Mouse (Mus musculus): ENCODE results near the gene Ralbp1. TPM values are rescaled to one million over a fixed set of nuclear protein-coding genes. Genes with fewer than 3 reads are reported as not detected.

The Ralbp1 gene
- polyA plus RNA-seq, 1 experiment: 60.5 TPM

DNA sequence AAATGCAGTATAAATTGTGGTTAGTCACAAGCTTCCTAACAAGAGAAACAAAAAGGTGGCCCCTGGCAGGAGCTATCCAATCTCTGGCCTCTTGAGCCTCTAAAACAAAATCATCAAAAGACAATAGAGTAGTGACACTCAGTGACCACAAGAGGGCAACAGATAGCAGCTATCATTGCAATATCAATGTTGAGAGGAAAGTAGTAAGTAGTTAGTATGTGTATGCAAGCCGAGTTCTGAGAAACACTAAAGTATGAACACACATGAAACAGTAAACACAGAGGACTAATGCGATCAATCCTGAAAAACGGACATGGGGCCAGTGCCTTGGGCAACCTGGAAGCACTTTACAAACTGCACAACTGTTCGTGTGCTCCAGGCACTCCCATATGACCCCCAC is 20.9 kb downstream of the Ralbp1 start:
- peaks cover 2% of the 10 kb centered on the region; the same call in 1 of the 2 replicates for H3K4me1 ChIP-seq (ENCODE audit: control insufficient read depth, insufficient read depth, low read length)
- DNase-seq: no peak
- WGBS: 32% methylated on average over 4 of the region's 4 CpGs
- H3K4me3 ChIP-seq (replicated peaks; ENCODE audit: extremely low read depth, low read depth, low read length): no peak overlapping the region
- TF ChIP-seq POLR2A (IDR thresholded peaks at IDR 0.05; ENCODE audit: borderline replicate concordance, extremely low read depth, low read depth, low read length) (no peak), CTCF (IDR thresholded peaks at IDR 0.05; ENCODE audit: insufficient read depth, low read length) (peak; percentile 30; the same call in 1 of the 2 replicates)

DNA sequence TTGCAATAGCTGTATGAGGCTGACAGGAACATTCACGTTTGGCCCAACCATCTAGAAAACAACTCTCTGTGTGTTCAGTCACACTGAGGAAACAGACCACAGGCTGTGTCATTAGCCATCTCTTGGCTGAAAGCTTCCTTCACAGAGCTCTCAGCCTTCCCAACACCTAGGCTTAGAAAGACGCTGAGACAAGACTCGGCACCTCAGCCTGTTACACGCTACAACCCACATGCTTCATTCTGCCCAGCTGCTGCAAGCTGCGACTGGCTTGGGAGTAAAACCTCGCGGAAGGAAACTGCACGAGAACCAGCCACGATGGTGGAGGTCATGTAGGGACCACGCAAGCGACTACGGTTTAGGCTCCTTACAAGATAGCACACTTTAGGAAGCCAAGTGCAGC is 21.8 kb downstream of the Ralbp1 start:
- DNase-seq: no peak
- Histone ChIP-seq H3K4me3 (replicated peaks; ENCODE audit: extremely low read depth, low read depth, low read length) (no peak overlapping the region), H3K4me1 (ENCODE audit: control insufficient read depth, insufficient read depth, low read length) (peaks cover 2% of the 10 kb centered on the region; the same call in 1 of the 2 replicates)
- TF ChIP-seq CTCF (IDR thresholded peaks at IDR 0.05; ENCODE audit: insufficient read depth, low read length): no peak
- no peak for TF ChIP-seq POLR2A (IDR thresholded peaks at IDR 0.05; ENCODE audit: borderline replicate concordance, extremely low read depth, low read depth, low read length)
- WGBS: 94% methylated on average over 12 of the region's 12 CpGs

DNA sequence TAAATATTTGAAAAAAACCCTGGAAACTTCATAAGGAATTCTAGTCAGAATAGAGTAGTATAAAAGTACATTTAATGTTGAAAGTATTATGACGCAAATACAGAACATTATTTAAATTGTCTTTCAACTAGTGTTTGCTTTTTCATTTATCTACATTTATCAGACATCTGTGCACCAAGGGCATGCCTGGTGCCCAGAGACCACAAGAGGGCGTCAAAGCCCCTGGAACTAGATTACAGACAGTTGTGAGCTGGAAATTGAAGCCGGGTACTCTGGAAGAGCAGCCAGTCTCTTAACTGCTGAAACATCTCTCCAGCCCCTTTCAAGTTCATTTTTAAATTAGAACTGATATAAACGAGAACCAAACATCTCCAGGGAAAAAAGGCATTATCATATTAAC is 23.0 kb downstream of the Ralbp1 start:
- no peak for DNase-seq
- no peak overlapping the region for H3K4me3 ChIP-seq (replicated peaks; ENCODE audit: extremely low read depth, low read depth, low read length)
- peak; percentile 69 for TF ChIP-seq CTCF (IDR thresholded peaks at IDR 0.05; ENCODE audit: insufficient read depth, low read length)
- no peak for TF ChIP-seq POLR2A (IDR thresholded peaks at IDR 0.05; ENCODE audit: borderline replicate concordance, extremely low read depth, low read depth, low read length)
- WGBS: 55% methylated on average over 4 of the region's 4 CpGs
- H3K4me1 ChIP-seq (ENCODE audit: control insufficient read depth, insufficient read depth, low read length): peaks cover 2% of the 10 kb centered on the region; the same call in 1 of the 2 replicates

DNA sequence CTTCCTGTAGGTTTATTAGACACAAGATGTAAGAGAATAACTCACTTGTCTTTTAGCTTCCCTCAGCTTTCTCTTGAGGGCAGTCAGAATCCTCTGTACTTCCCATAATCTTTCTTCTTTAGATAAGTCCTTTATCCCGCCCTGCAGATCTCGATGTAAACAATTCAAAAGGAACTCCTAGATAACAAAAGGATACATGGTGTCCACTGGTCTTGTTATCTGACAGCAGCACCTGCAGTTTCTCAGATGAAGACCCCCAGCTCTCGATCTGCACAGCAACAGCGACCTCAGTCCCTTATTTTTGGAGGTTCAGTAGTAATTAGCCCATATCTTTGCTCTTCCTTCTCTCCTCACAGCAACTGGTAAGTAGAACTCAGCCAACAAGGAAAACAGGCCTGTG is 28.0 kb downstream of the Ralbp1 start:
- 36% methylated on average over 4 of the region's 4 CpGs for WGBS
- TF ChIP-seq POLR2A (IDR thresholded peaks at IDR 0.05; ENCODE audit: borderline replicate concordance, extremely low read depth, low read depth, low read length) (no peak), CTCF (IDR thresholded peaks at IDR 0.05; ENCODE audit: insufficient read depth, low read length) (no peak)
- DNase-seq: no peak
- no peaks in the 10 kb centered on the region for H3K4me1 ChIP-seq (ENCODE audit: control insufficient read depth, insufficient read depth, low read length)
- H3K4me3 ChIP-seq (replicated peaks; ENCODE audit: extremely low read depth, low read depth, low read length): no peak overlapping the region

DNA sequence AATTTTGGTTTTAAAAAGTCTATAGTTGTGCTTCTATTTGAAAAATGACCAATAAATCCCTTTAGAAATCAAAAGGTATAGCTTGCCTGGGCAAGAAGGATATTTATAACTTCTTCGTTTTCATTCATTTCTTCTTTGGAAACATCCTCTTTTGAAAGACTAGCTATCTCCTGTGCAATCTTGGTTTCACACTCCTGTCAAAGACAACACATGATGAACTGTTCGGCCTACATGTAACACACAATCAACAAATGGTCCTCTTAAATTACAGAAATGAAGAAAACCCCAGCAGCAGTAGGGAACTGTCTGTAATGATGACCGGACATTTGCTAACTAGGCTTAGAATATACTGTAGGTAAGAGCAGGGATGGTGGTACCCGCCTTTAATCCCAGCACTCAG is 31.6 kb downstream of the Ralbp1 start:
- TF ChIP-seq POLR2A (IDR thresholded peaks at IDR 0.05; ENCODE audit: borderline replicate concordance, extremely low read depth, low read depth, low read length) (no peak), CTCF (IDR thresholded peaks at IDR 0.05; ENCODE audit: insufficient read depth, low read length) (no peak)
- 82% methylated on average over 4 of the region's 4 CpGs for WGBS
- no peak overlapping the region for H3K4me3 ChIP-seq (replicated peaks; ENCODE audit: extremely low read depth, low read depth, low read length)
- no peak for DNase-seq
- no peaks in the 10 kb centered on the region for H3K4me1 ChIP-seq (ENCODE audit: control insufficient read depth, insufficient read depth, low read length)

DNA sequence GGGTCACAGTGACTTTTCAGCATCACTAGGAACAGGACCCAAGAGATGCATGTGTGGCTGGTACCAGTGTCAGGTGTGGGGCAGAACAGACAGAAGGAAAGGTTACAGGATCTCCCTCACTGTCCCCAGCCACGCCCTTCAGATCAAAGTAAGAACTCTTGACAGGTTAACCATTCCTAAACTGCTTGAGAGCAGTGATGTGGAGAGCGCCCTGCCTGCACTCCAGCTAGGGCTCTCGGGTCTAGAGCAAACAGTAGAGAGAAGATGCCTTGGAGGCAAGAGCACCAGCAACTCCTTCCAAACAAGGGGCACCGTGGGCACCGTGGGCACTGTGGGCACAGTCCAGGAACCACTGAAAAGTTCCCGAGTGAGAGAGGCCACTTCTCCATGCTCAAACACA is 32.3 kb downstream of the Ralbp1 start:
- no peak for DNase-seq
- H3K4me1 ChIP-seq (ENCODE audit: control insufficient read depth, insufficient read depth, low read length): no peaks in the 10 kb centered on the region
- 63% methylated on average over 6 of the region's 6 CpGs for WGBS
- H3K4me3 ChIP-seq (replicated peaks; ENCODE audit: extremely low read depth, low read depth, low read length): no peak overlapping the region
- TF ChIP-seq CTCF (IDR thresholded peaks at IDR 0.05; ENCODE audit: insufficient read depth, low read length) (no peak), POLR2A (IDR thresholded peaks at IDR 0.05; ENCODE audit: borderline replicate concordance, extremely low read depth, low read depth, low read length) (no peak)

DNA sequence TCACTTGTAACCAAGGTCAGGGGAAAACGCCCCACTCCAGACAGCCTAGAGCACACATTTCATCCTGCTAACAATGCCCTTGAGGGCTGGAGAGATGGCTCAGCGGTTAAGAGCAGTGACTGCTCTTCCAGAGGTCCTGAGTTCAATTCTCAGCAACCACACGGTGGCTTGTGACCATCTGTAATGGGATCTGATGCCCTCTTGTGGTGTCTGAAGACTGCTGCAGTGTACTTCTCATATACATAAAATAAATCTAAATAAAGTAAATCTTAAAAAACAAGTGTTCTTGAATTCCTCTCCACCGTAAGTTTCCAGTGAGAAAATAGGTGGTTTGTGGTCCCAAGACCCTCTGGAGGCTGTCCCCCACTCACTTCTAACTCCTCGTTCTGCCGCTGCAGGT is 33.8 kb downstream of the Ralbp1 start:
- Histone ChIP-seq H3K4me1 (ENCODE audit: control insufficient read depth, insufficient read depth, low read length) (no peaks in the 10 kb centered on the region), H3K4me3 (replicated peaks; ENCODE audit: extremely low read depth, low read depth, low read length) (no peak overlapping the region)
- 84% methylated on average over 6 of the region's 6 CpGs for WGBS
- no peak for DNase-seq
- TF ChIP-seq POLR2A (IDR thresholded peaks at IDR 0.05; ENCODE audit: borderline replicate concordance, extremely low read depth, low read depth, low read length): no peak
- no peak for TF ChIP-seq CTCF (IDR thresholded peaks at IDR 0.05; ENCODE audit: insufficient read depth, low read length)

DNA sequence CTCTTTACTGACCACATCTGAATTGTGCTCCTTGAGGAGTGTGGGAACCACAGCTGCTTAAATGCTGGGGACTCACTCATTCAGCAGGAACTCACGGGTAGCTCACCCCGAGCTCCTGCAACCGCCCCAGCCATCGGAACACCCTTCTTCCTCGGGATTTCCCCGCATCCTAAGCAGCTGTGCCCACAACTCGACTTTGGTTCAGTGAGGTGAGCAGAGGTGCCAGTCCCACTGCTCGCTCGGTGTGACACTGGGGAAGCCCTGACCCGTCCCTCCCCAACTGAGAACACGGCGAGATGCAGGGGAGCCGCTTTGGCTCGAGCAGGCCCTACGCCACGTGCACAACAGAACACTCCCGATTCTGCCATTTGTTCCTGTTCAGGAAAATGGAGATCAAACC is 35.1 kb downstream of the Ralbp1 start:
- no peaks in the 10 kb centered on the region for H3K4me1 ChIP-seq (ENCODE audit: control insufficient read depth, insufficient read depth, low read length)
- TF ChIP-seq POLR2A (IDR thresholded peaks at IDR 0.05; ENCODE audit: borderline replicate concordance, extremely low read depth, low read depth, low read length): no peak
- no peak for TF ChIP-seq CTCF (IDR thresholded peaks at IDR 0.05; ENCODE audit: insufficient read depth, low read length)
- DNase-seq: no peak
- H3K4me3 ChIP-seq (replicated peaks; ENCODE audit: extremely low read depth, low read depth, low read length): no peak overlapping the region
- WGBS: 89% methylated on average over 17 of the region's 17 CpGs

DNA sequence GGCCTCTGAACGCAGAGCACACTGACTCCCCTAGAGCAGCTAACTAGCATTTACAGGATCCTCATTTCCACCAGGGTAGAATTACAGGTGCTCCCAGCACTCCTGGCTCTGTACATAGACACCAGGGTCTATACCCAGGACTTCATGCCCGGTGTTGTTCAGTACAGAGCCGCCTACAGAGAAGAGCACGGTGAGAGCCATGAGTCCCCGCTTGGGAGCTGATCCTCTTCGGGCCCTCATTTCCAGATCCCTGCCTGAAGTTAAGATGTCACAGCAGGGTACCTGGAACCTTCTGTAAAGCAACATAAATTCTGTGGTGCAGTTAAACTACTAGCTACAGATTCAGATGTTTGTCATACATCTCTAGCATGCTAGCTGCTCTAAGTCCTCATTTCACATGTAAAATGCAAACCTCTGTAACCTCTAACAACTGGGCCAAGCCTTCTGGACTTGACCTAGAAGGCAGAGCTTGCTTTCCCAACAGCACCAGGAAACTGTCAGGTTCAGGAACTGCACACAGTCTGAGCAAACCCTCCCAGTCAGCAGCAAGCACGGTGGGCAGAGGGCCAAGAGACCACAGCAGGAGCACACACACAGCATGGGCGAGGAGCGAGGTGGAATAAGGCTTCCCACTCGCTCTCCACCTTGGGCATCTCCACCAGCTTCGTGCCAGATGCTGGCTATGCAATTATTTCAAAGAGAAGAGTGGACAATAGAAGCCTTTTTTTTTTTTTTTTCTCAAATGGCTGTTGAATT is 37.7 kb downstream of the Ralbp1 start:
- no peak for TF ChIP-seq POLR2A (IDR thresholded peaks at IDR 0.05; ENCODE audit: borderline replicate concordance, extremely low read depth, low read depth, low read length)
- TF ChIP-seq CTCF (IDR thresholded peaks at IDR 0.05; ENCODE audit: insufficient read depth, low read length): no peak
- 79% methylated on average over 11 of the region's 11 CpGs for WGBS
- Histone ChIP-seq H3K4me1 (ENCODE audit: control insufficient read depth, insufficient read depth, low read length) (no peaks in the 10 kb centered on the region), H3K4me3 (replicated peaks; ENCODE audit: extremely low read depth, low read depth, low read length) (no peak overlapping the region)
- no peak for DNase-seq

DNA sequence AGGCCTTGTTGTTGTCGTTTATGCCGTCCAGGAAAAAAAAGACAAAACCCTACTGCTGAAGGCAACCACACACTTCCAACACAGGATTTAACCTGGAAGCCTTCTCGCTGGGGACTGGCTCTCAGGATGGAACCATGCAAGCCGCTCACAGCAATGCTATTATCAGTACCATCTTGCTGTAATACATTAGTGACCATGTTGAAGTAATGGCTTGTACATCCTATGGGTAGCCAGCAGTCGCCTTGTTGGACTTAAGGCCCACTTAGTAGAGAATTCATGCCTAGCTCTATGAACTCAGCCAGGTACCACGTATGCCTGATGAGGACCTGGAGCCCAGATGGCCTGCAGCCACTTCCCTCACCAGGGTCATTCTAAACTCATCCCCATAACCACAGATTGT is 40.2 kb downstream of the Ralbp1 start:
- no peak for TF ChIP-seq CTCF (IDR thresholded peaks at IDR 0.05; ENCODE audit: insufficient read depth, low read length)
- no peak for TF ChIP-seq POLR2A (IDR thresholded peaks at IDR 0.05; ENCODE audit: borderline replicate concordance, extremely low read depth, low read depth, low read length)
- WGBS: 88% methylated on average over 6 of the region's 6 CpGs
- Histone ChIP-seq H3K4me1 (ENCODE audit: control insufficient read depth, insufficient read depth, low read length) (no peaks in the 10 kb centered on the region), H3K4me3 (replicated peaks; ENCODE audit: extremely low read depth, low read depth, low read length) (no peak overlapping the region)
- no peak for DNase-seq

Measured in lung, adult 2 months (tissue).